Mouse (Mus musculus) urinary bladder, postnatal 0 days (tissue): ENCODE results near the gene Patj. TPM values are rescaled to one million over a fixed set of nuclear protein-coding genes. Genes with fewer than 3 reads are reported as not detected.

Experiments used
- microRNA-seq: library from miRNA; unstranded; fragments of <30 nt; microRNA quantifications from one replicate; pipeline ENCODE4, GENCODE M21; 2016
- polyA plus RNA-seq: library from polyadenylated mRNA; unstranded; fragments of >200 nt; fragmentation: Nextera tagmentation; extraction: Ambion mirVana; gene quantifications from 2 replicates; pipeline ENCODE4 v1.2.1, GENCODE M21; 2015

Patj gene
- 9.3 and 12.0 TPM in 2 replicates for polyA plus RNA-seq

DNA sequence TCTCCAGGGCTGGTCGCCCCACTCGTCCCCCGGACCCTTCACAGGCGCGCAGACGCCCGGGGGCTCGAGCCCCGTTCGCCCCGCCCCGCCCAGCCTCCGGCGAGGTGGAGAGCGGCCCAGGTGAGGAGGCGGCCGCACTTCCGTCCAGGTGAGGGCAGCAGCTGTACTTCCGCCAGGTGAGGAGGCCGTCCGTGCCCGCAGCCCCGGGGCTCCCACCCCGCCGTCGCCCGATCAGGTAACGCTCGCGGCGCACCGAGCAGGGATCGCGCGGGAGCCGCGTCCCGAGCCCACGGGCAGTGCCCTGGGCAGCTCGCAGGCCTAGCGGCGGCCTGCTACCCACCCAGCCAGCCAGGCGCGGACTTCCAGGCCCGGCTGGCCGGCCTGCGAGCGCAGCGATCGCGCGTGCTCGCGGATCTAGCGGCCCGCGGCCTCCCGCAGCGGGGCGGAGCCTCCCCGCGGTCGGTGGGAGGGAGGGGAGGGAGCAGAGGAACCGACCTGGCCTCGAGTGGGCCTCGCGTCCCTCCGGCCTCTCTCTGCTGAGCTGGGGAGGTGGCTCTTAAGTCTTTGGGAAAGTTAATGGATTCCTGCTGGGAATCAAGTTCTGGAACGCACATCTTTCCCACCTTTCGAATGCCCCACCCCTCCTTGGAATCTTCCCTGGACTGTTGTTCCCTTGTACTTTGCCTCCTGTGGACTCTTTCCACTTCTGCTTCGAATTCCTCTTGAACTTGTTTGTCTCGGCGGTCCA, at the start of gene Patj:
TSS of gene Patj (plus strand) at position 96 of the 748 bp plus-strand sequence.

GRCm38 (mm10) chr4:98382716-98383424, 12.7 kb upstream of the Patj start, which contains the start of gene Tm2d1:
TSS of gene Tm2d1 (minus strand) at chr4:98383306.

DNA sequence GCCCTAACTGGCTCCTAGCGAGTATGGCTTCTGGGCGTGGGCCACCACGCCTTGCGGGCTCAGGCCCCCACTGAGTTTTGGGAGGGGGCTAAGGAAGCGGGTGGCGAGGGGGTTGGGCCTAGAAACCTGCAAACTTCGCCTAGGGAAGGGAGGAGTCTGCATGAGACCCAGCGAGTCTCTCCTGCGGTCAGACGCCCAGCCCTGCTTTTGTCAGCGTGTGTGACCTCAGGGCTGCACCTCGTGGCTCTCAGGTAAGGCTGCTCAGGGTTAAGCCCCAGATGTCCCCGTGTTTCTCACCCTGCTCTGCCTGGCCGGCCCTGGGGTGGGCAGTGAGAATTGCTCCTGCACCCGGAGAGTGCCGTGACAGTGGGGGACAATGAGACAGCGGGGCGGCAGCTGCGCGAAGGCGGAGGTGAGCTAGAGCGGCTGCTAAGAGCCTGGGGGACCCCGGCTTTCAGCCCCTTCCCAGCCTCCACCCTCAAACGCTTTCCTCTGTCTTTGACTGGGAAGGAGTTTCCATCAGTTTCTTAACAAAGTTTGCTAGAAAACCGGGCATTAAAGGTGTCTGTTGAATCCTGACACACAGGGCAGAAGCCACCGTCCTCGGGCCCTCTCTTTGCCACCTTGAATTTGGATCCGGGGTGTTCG, 331.1 kb downstream of the Patj start, which contains the start of gene L1td1:
TSS of gene L1td1 (plus strand) at position 145 of the 648 bp plus-strand sequence.

Small RNA genes within 50 kb of the gene (microRNA-seq; reads per million reads assigned to microRNA genes)
- not detected for gene Gm22625
- gene Gm26154 = not detected

Other genes starting within 250 kb of the Patj start
- 112 and 135 TPM in 2 replicates for gene Tm2d1, start 12.5 kb upstream of the Patj start, polyA plus RNA-seq